Mouse (Mus musculus) CD4-positive naive resting alpha-beta T cell, adult 57 days (primary cell): ENCODE measurements around the gene Dph5. TPM values are rescaled to one million over a fixed set of nuclear protein-coding genes. Genes with fewer than 3 reads are reported as not detected.

Experiments used
- total RNA-seq: library from RNA; stranded (reverse); gene quantifications from one replicate; pipeline ENCODE4 v1.2.4, GENCODE M21; 2023

Dph5 gene
- 68.7 TPM for total RNA-seq

DNA sequence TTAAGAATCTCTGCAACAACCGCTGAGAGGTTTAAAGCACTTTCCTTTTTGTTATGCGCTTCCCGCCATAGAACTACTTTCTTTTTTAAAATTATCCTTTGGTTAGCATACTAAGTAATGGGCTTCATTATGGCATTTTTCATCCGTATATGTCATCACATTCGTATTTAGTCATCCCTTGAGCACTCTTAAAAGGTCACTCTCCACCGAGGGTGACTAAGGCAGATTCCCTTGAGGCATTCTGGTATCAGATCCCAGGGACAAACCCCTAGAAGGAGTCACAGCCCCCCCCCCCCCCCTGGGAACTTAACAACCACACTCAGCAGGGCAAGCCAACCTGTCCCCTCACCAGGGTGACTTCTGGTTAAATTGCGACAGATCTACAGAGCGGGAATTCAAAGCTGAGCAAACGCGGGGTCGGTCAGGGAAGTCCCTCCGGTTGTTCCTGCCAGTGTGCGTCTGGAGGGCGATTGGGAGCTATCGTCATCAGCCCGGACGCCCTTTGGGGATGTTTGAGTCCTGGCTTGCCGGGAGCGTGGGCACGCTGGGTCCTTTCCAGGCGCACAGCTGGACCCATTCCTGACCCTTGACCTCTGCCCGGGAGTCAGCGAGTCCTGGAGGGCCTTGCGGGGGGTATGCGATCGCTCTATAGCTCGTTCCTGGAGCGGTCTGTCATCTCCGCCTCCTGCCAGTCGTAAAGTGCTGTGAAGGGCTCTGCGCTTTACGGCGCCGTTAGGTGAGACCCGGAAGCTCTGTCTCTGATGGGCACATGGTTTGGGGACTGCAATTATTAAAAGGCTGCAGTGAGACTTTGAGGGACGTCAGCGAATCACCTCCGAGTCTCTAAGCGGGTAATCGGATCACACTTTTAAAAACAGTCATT, at the start of gene Dph5:
Gene Dph5 (plus strand): TSS at position 411 of the 883 bp plus-strand sequence.

Other genes starting within 250 kb of the Dph5 start
- gene S1pr1, start 172.8 kb upstream of the Dph5 start, total RNA-seq, result 680 TPM
- 43.3 TPM for gene Slc30a7, start 119.6 kb downstream of the Dph5 start, total RNA-seq
- gene Extl2, start 119.6 kb downstream of the Dph5 start, total RNA-seq, result 2.9 TPM
- gene Vcam1, start 241.9 kb downstream of the Dph5 start, total RNA-seq, result 11.9 TPM